Mouse (Mus musculus): ENCODE results near the gene Gm17387. TPM values are rescaled to one million over a fixed set of nuclear protein-coding genes. Genes with fewer than 3 reads are reported as not detected.

Gene Gm17387
- polyA plus RNA-seq (2014; fragmentation: Illumina TruSeq; extraction: RNeasy Lipid Tissue Mini Kit (QIAGEN cat#74804); ENCODE audit: low replicate concordance): not detected

GRCm38 (mm10) chr7:141028831-141029230 lies at the start of gene Gm17387:
Gene Gm17387, plus strand, starts transcription at chr7:141029131.

GRCm38 (mm10) chr7:141010593-141010992 lies 18.3 kb upstream of the Gm17387 start, which contains the start of gene Ifitm3:
Gene Ifitm3, minus strand, starts transcription at chr7:141010770.

GRCm38 (mm10) chr7:141017824-141018223 lies 11.1 kb upstream of the Gm17387 start, which contains the start of gene Ifitm6:
Gene Ifitm6, minus strand, starts transcription at chr7:141017924.

GRCm38 (mm10) chr7:141060426-141061242 lies 31.7 kb downstream of the Gm17387 start, which contains the start of gene B4galnt4:
Gene B4galnt4, plus strand, starts transcription at chr7:141061104.

GRCm38 (mm10) chr7:141077841-141078240 lies 48.9 kb downstream of the Gm17387 start, which contains the start of gene Pkp3:
Gene Pkp3, plus strand, starts transcription at chr7:141078218.

Other genes with a start within 250 kb of the Gm17387 start
- not detected for gene Syce1, start 241.3 kb upstream of the Gm17387 start, polyA plus RNA-seq (2014; fragmentation: Illumina TruSeq; extraction: RNeasy Lipid Tissue Mini Kit (QIAGEN cat#74804); ENCODE audit: low replicate concordance)
- gene Zfp941, start 207.0 kb upstream of the Gm17387 start, polyA plus RNA-seq (2014; fragmentation: Illumina TruSeq; extraction: RNeasy Lipid Tissue Mini Kit (QIAGEN cat#74804); ENCODE audit: low replicate concordance): 0.48 TPM
- 11.9 TPM for gene Urah, start 194.1 kb upstream of the Gm17387 start, polyA plus RNA-seq (2014; fragmentation: Illumina TruSeq; extraction: RNeasy Lipid Tissue Mini Kit (QIAGEN cat#74804); ENCODE audit: low replicate concordance)
- not detected for gene Scgb1c1, start 183.6 kb upstream of the Gm17387 start, polyA plus RNA-seq (2014; fragmentation: Illumina TruSeq; extraction: RNeasy Lipid Tissue Mini Kit (QIAGEN cat#74804); ENCODE audit: low replicate concordance)
- not detected for gene Odf3, start 181.3 kb upstream of the Gm17387 start, polyA plus RNA-seq (2014; fragmentation: Illumina TruSeq; extraction: RNeasy Lipid Tissue Mini Kit (QIAGEN cat#74804); ENCODE audit: low replicate concordance)
- not detected for gene Gm45785, start 172.8 kb upstream of the Gm17387 start, polyA plus RNA-seq (2014; fragmentation: Illumina TruSeq; extraction: RNeasy Lipid Tissue Mini Kit (QIAGEN cat#74804); ENCODE audit: low replicate concordance)
- gene Ric8a, start 172.2 kb upstream of the Gm17387 start, polyA plus RNA-seq (2014; fragmentation: Illumina TruSeq; extraction: RNeasy Lipid Tissue Mini Kit (QIAGEN cat#74804); ENCODE audit: low replicate concordance): 3.7 TPM
- gene Bet1l, start 171.6 kb upstream of the Gm17387 start, polyA plus RNA-seq (2014; fragmentation: Illumina TruSeq; extraction: RNeasy Lipid Tissue Mini Kit (QIAGEN cat#74804); ENCODE audit: low replicate concordance): 0.78 TPM
- 132 TPM for gene Psmd13, start 147.2 kb upstream of the Gm17387 start, polyA plus RNA-seq (2014; fragmentation: Illumina TruSeq; extraction: RNeasy Lipid Tissue Mini Kit (QIAGEN cat#74804); ENCODE audit: low replicate concordance)
- gene Sirt3, start 146.8 kb upstream of the Gm17387 start, polyA plus RNA-seq (2014; fragmentation: Illumina TruSeq; extraction: RNeasy Lipid Tissue Mini Kit (QIAGEN cat#74804); ENCODE audit: low replicate concordance): 3.8 TPM
- not detected for gene Cox8b, start 128.7 kb upstream of the Gm17387 start, polyA plus RNA-seq (2014; fragmentation: Illumina TruSeq; extraction: RNeasy Lipid Tissue Mini Kit (QIAGEN cat#74804); ENCODE audit: low replicate concordance)
- gene Nlrp6, start 108.2 kb upstream of the Gm17387 start, polyA plus RNA-seq (2014; fragmentation: Illumina TruSeq; extraction: RNeasy Lipid Tissue Mini Kit (QIAGEN cat#74804); ENCODE audit: low replicate concordance): 23.8 TPM
- gene Pgghg, start 87.7 kb upstream of the Gm17387 start, polyA plus RNA-seq (2014; fragmentation: Illumina TruSeq; extraction: RNeasy Lipid Tissue Mini Kit (QIAGEN cat#74804); ENCODE audit: low replicate concordance): 0.30 TPM
- gene Ifitm5, start 78.8 kb upstream of the Gm17387 start, polyA plus RNA-seq (2014; fragmentation: Illumina TruSeq; extraction: RNeasy Lipid Tissue Mini Kit (QIAGEN cat#74804); ENCODE audit: low replicate concordance): not detected
- gene Gm45717, start 73.2 kb upstream of the Gm17387 start, polyA plus RNA-seq (2014; fragmentation: Illumina TruSeq; extraction: RNeasy Lipid Tissue Mini Kit (QIAGEN cat#74804); ENCODE audit: low replicate concordance): not detected
- 37.5 TPM for gene Ifitm2, start 73.1 kb upstream of the Gm17387 start, polyA plus RNA-seq (2014; fragmentation: Illumina TruSeq; extraction: RNeasy Lipid Tissue Mini Kit (QIAGEN cat#74804); ENCODE audit: low replicate concordance)
- 3.0 TPM for gene Ifitm1, start 61.9 kb upstream of the Gm17387 start, polyA plus RNA-seq (2014; fragmentation: Illumina TruSeq; extraction: RNeasy Lipid Tissue Mini Kit (QIAGEN cat#74804); ENCODE audit: low replicate concordance)
- gene Ifitm3, start 18.4 kb upstream of the Gm17387 start, polyA plus RNA-seq (2014; fragmentation: Illumina TruSeq; extraction: RNeasy Lipid Tissue Mini Kit (QIAGEN cat#74804); ENCODE audit: low replicate concordance): 4.3 TPM
- gene Ifitm6, start 11.2 kb upstream of the Gm17387 start, polyA plus RNA-seq (2014; fragmentation: Illumina TruSeq; extraction: RNeasy Lipid Tissue Mini Kit (QIAGEN cat#74804); ENCODE audit: low replicate concordance): 5.2 TPM
- 0.45 TPM for gene B4galnt4, start 32.0 kb downstream of the Gm17387 start, polyA plus RNA-seq (2014; fragmentation: Illumina TruSeq; extraction: RNeasy Lipid Tissue Mini Kit (QIAGEN cat#74804); ENCODE audit: low replicate concordance)
- gene Pkp3, start 49.1 kb downstream of the Gm17387 start, polyA plus RNA-seq (2014; fragmentation: Illumina TruSeq; extraction: RNeasy Lipid Tissue Mini Kit (QIAGEN cat#74804); ENCODE audit: low replicate concordance): 0.74 TPM
- 1.6 TPM for gene Sigirr, start 71.4 kb downstream of the Gm17387 start, polyA plus RNA-seq (2014; fragmentation: Illumina TruSeq; extraction: RNeasy Lipid Tissue Mini Kit (QIAGEN cat#74804); ENCODE audit: low replicate concordance)
- gene Ano9, start 88.7 kb downstream of the Gm17387 start, polyA plus RNA-seq (2014; fragmentation: Illumina TruSeq; extraction: RNeasy Lipid Tissue Mini Kit (QIAGEN cat#74804); ENCODE audit: low replicate concordance): 145 TPM
- gene Ptdss2, start 93.3 kb downstream of the Gm17387 start, polyA plus RNA-seq (2014; fragmentation: Illumina TruSeq; extraction: RNeasy Lipid Tissue Mini Kit (QIAGEN cat#74804); ENCODE audit: low replicate concordance): 11.3 TPM
- gene Rnh1, start 143.7 kb downstream of the Gm17387 start, polyA plus RNA-seq (2014; fragmentation: Illumina TruSeq; extraction: RNeasy Lipid Tissue Mini Kit (QIAGEN cat#74804); ENCODE audit: low replicate concordance): 1.9 TPM
- 2.0 TPM for gene Hras, start 164.9 kb downstream of the Gm17387 start, polyA plus RNA-seq (2014; fragmentation: Illumina TruSeq; extraction: RNeasy Lipid Tissue Mini Kit (QIAGEN cat#74804); ENCODE audit: low replicate concordance)
- gene Lrrc56, start 165.0 kb downstream of the Gm17387 start, polyA plus RNA-seq (2014; fragmentation: Illumina TruSeq; extraction: RNeasy Lipid Tissue Mini Kit (QIAGEN cat#74804); ENCODE audit: low replicate concordance): 0.56 TPM
- gene Lmntd2, start 184.9 kb downstream of the Gm17387 start, polyA plus RNA-seq (2014; fragmentation: Illumina TruSeq; extraction: RNeasy Lipid Tissue Mini Kit (QIAGEN cat#74804); ENCODE audit: low replicate concordance): 0.59 TPM
- gene Rassf7, start 186.7 kb downstream of the Gm17387 start, polyA plus RNA-seq (2014; fragmentation: Illumina TruSeq; extraction: RNeasy Lipid Tissue Mini Kit (QIAGEN cat#74804); ENCODE audit: low replicate concordance): 8.4 TPM
- 8.6 TPM for gene Phrf1, start 199.7 kb downstream of the Gm17387 start, polyA plus RNA-seq (2014; fragmentation: Illumina TruSeq; extraction: RNeasy Lipid Tissue Mini Kit (QIAGEN cat#74804); ENCODE audit: low replicate concordance)
- gene Irf7, start 237.3 kb downstream of the Gm17387 start, polyA plus RNA-seq (2014; fragmentation: Illumina TruSeq; extraction: RNeasy Lipid Tissue Mini Kit (QIAGEN cat#74804); ENCODE audit: low replicate concordance): 97.9 TPM
- 150 TPM for gene Cdhr5, start 247.7 kb downstream of the Gm17387 start, polyA plus RNA-seq (2014; fragmentation: Illumina TruSeq; extraction: RNeasy Lipid Tissue Mini Kit (QIAGEN cat#74804); ENCODE audit: low replicate concordance)